Mouse (Mus musculus): ENCODE results near the gene Spz1. TPM values are rescaled to one million over a fixed set of nuclear protein-coding genes. Genes with fewer than 3 reads are reported as not detected.
A peak's percentile ranks its signal among the peaks of the same experiment; 100 is the strongest.

Gene Spz1
- polyA plus RNA-seq, 1 experiment from 2014 or later, result not detected

GRCm38 (mm10) chr13:92557229-92557628 lies 18.7 kb downstream of the Spz1 start:
- no peaks in the 10 kb centered on the region for H3K9me3 ChIP-seq
- H3K36me3 ChIP-seq, result no peaks in the 10 kb centered on the region
- H3K4me2 ChIP-seq, result no peak overlapping the region
- H3K4me1 ChIP-seq (replicated peaks), result peaks cover 11% of the 10 kb centered on the region; the same call in 1 of the 2 replicates
- no peak overlapping the region for H3K4me3 ChIP-seq
- no peak overlapping the region for H3K9ac ChIP-seq
- no peak for ATAC-seq (ENCODE audit: low FRiP score)
- 52% methylated on average over 2 of the region's 2 CpGs for WGBS
- H3K27ac ChIP-seq, result no peak overlapping the region
- H3K27me3 ChIP-seq, result no peaks in the 10 kb centered on the region

- H3K9ac ChIP-seq, result no peak overlapping the region
- ATAC-seq (ENCODE audit: low FRiP score), result no peak
These were observed 19.4 kb downstream of the Spz1 start for GRCm38 (mm10) chr13:92556458-92557126.

GRCm38 (mm10) chr13:92547093-92547492 lies 28.9 kb downstream of the Spz1 start:
- H3K4me2 ChIP-seq, result no peak overlapping the region
- ATAC-seq (ENCODE audit: low FRiP score), result no peak
- H3K9ac ChIP-seq, result no peak overlapping the region
- H3K27ac ChIP-seq, result no peak overlapping the region
- no peaks in the 10 kb centered on the region for H3K4me1 ChIP-seq (replicated peaks)
- no peaks in the 10 kb centered on the region for H3K36me3 ChIP-seq
- H3K4me3 ChIP-seq, result no peak overlapping the region
- H3K27me3 ChIP-seq, result no peaks in the 10 kb centered on the region
- peaks cover 14% of the 10 kb centered on the region; the same call in 1 of the 2 replicates for H3K9me3 ChIP-seq
- WGBS, result 96% methylated on average over 4 of the region's 4 CpGs

More at GRCm38 (mm10) chr13:92556458-92557126, 19.4 kb downstream of the Spz1 start:
- H3K36me3 ChIP-seq, result no peaks in the 10 kb centered on the region
- H3K9me3 ChIP-seq, result 0 out of 2 replicates have a peak, but pooled peaks cover under 1% of the 10 kb centered on the region
- H3K27ac ChIP-seq, result no peak overlapping the region
- H3K4me2 ChIP-seq, result no peak overlapping the region
- H3K4me1 ChIP-seq (replicated peaks), result peaks cover 11% of the 10 kb centered on the region; the same call in 1 of the 2 replicates
- 24% methylated on average over 8 of the region's 8 CpGs for WGBS
- H3K4me3 ChIP-seq, result no peak overlapping the region
- no peaks in the 10 kb centered on the region for H3K27me3 ChIP-seq

- Histone ChIP-seq H3K4me2 (no peak overlapping the region), H3K4me1 (replicated peaks) (no peaks in the 10 kb centered on the region), H3K36me3 (no peaks in the 10 kb centered on the region), H3K9me3 (no peaks in the 10 kb centered on the region), H3K4me3 (no peak overlapping the region), H3K9ac (no peak overlapping the region), H3K27ac (no peak overlapping the region), H3K27me3 (no peaks in the 10 kb centered on the region)
- WGBS, result 84% methylated on average over 6 of the region's 6 CpGs
- ATAC-seq (ENCODE audit: low FRiP score), result no peak
These were observed 35.0 kb downstream of the Spz1 start for GRCm38 (mm10) chr13:92540997-92541396.

- no peak for ATAC-seq (ENCODE audit: low FRiP score)
- no peaks in the 10 kb centered on the region for H3K27me3 ChIP-seq
- no peaks in the 10 kb centered on the region for H3K36me3 ChIP-seq
- H3K4me2 ChIP-seq, result no peak overlapping the region
- no peaks in the 10 kb centered on the region for H3K4me1 ChIP-seq (replicated peaks)
- WGBS, result 64% methylated on average over 4 of the region's 4 CpGs
- H3K9ac ChIP-seq, result no peak overlapping the region
- H3K4me3 ChIP-seq, result no peak overlapping the region
- no peaks in the 10 kb centered on the region for H3K9me3 ChIP-seq
- no peak overlapping the region for H3K27ac ChIP-seq
These were observed 36.8 kb downstream of the Spz1 start for GRCm38 (mm10) chr13:92539126-92539525.

- ATAC-seq (ENCODE audit: low FRiP score), result no peak
- no peaks in the 10 kb centered on the region for H3K27me3 ChIP-seq
- no peak overlapping the region for H3K27ac ChIP-seq
- H3K9me3 ChIP-seq, result no peaks in the 10 kb centered on the region
- peaks cover 10% of the 10 kb centered on the region for H3K4me1 ChIP-seq (replicated peaks)
- no peak overlapping the region for H3K4me3 ChIP-seq
- H3K9ac ChIP-seq, result no peak overlapping the region
- no peak overlapping the region for H3K4me2 ChIP-seq
- 59% methylated on average over 2 of the region's 2 CpGs for WGBS
- H3K36me3 ChIP-seq, result no peaks in the 10 kb centered on the region
These were observed 42.2 kb downstream of the Spz1 start for GRCm38 (mm10) chr13:92533801-92534200.

- H3K27ac ChIP-seq, result no peak overlapping the region
- H3K36me3 ChIP-seq, result no peaks in the 10 kb centered on the region
- ATAC-seq (ENCODE audit: low FRiP score), result no peak
- H3K27me3 ChIP-seq, result no peaks in the 10 kb centered on the region
- H3K9me3 ChIP-seq, result no peaks in the 10 kb centered on the region
- peaks cover 12% of the 10 kb centered on the region for H3K4me1 ChIP-seq (replicated peaks)
- 0 out of 2 replicates have a peak overlapping the region, but pooled peaks have one; percentile 8 for H3K9ac ChIP-seq
- H3K4me2 ChIP-seq, result no peak overlapping the region
- WGBS, result 88% methylated on average over 2 of the region's 2 CpGs
- H3K4me3 ChIP-seq, result no peak overlapping the region
These were observed 43.8 kb downstream of the Spz1 start for GRCm38 (mm10) chr13:92532216-92532615.

- 4% methylated on average over 15 of the region's 15 CpGs for WGBS
- Histone ChIP-seq H3K27ac (peak overlapping the region; percentile 95), H3K4me2 (peak overlapping the region; percentile 67), H3K4me1 (replicated peaks) (peaks cover 12% of the 10 kb centered on the region), H3K4me3 (peak overlapping the region; percentile 74), H3K9me3 (no peaks in the 10 kb centered on the region), H3K27me3 (no peaks in the 10 kb centered on the region), H3K9ac (peak overlapping the region; percentile 84), H3K36me3 (no peaks in the 10 kb centered on the region)
- ATAC-seq (ENCODE audit: low FRiP score), result peak; percentile 16; the same call in 1 of the 2 replicates
These were observed 44.7 kb downstream of the Spz1 start for GRCm38 (mm10) chr13:92531237-92531636.

- peak within 1 kb of the TSS; percentile 67 for H3K4me2 ChIP-seq
- no peaks in the 10 kb centered on the region for H3K27me3 ChIP-seq
- H3K4me3 ChIP-seq, result peak within 1 kb of the TSS; percentile 74
- peak within 1 kb of the TSS; percentile 84 for H3K9ac ChIP-seq
- H3K27ac ChIP-seq, result peak within 1 kb of the TSS; percentile 95
- H3K9me3 ChIP-seq, result no peaks in the 10 kb centered on the region
- H3K36me3 ChIP-seq, result no peaks in the 10 kb centered on the region
- peaks cover 12% of the 10 kb centered on the region for H3K4me1 ChIP-seq (replicated peaks)
- ATAC-seq (ENCODE audit: low FRiP score), result peak; percentile 98
- WGBS, result under 1% methylated on average over 46 of the region's 46 CpGs
These were observed 45.2 kb downstream of the Spz1 start, which contains the start of gene Zfyve16 for GRCm38 (mm10) chr13:92530721-92531211. Zfyve16 (minus strand) TSS chr13:92530868.

- WGBS, result 3% methylated on average over 47 of the region's 47 CpGs
These were observed 45.9 kb downstream of the Spz1 start for GRCm38 (mm10) chr13:92529828-92530720.

More at GRCm38 (mm10) chr13:92529828-92530720, 45.9 kb downstream of the Spz1 start:
- Histone ChIP-seq H3K4me2 (peak overlapping the region; percentile 67), H3K9me3 (no peaks in the 10 kb centered on the region), H3K27ac (peak overlapping the region; percentile 95), H3K4me3 (peak overlapping the region; percentile 74), H3K27me3 (no peaks in the 10 kb centered on the region), H3K9ac (peak overlapping the region; percentile 84), H3K4me1 (replicated peaks) (peaks cover 12% of the 10 kb centered on the region), H3K36me3 (no peaks in the 10 kb centered on the region)
- ATAC-seq (ENCODE audit: low FRiP score), result peak; percentile 93
